Mouse (Mus musculus) ES-Bruce4 (cell line): Measurements from ENCODE around the gene Grik4.

Source experiments
- CTCF ChIP-seq: IDR thresholded peaks from one replicate; pipeline ENCODE4 v1.8.1; 2011; ENCODE audit warnings: low read depth, low read length
- POLR2A ChIP-seq: IDR thresholded peaks from one replicate; pipeline ENCODE4 v1.8.1; 2011; ENCODE audit warnings: low read length; ENCODE audit not compliant: insufficient read depth

- TF ChIP-seq CTCF (no peak), POLR2A (no peak)
These were observed 112.7 kb downstream of the Grik4 start for GRCm38 (mm10) chr9:42831558-42831957.
